Mouse (Mus musculus) neural tube, embryonic 14.5 days (tissue): Measurements from ENCODE around the gene Pten. TPM values are rescaled to one million over a fixed set of nuclear protein-coding genes. Genes with fewer than 3 reads are reported as not detected.
A peak's percentile ranks its signal among the peaks of the same experiment; 100 is the strongest.
"Not testable (repeated sequence)": the region's sequence is repeated elsewhere in the genome, so short reads cannot be mapped to it uniquely, and the experiment has no call there.

Source experiments
- ATAC-seq: fragments of 200-750 bp; cut with Nextera tagmentation; 2 replicates; pipeline ENCODE4 v1.8.0; 2017; ENCODE audit warnings: low read depth, mild to moderate bottlenecking, moderate TSS enrichment, moderate library complexity
- H3K27ac ChIP-seq: fragments of 300-500 bp; sonication (generic); 2 replicates; pipeline ENCODE4 v1.5.1; 2014; ENCODE audit warnings: low read depth, mild to moderate bottlenecking, control low read depth, low read length, moderate library complexity, mixed read lengths
- H3K27me3 ChIP-seq: fragments of 300-500 bp; sonication (generic); 2 replicates; pipeline ENCODE4 v1.6.1; 2014; ENCODE audit warnings: low read length; ENCODE audit not compliant: control insufficient read depth, insufficient read depth
- H3K36me3 ChIP-seq: fragments of 300-500 bp; sonication (generic); 2 replicates; pipeline ENCODE4 v1.6.1; 2014; ENCODE audit warnings: low read length, mixed read lengths; ENCODE audit not compliant: control insufficient read depth, insufficient read depth
- H3K4me1 ChIP-seq: fragments of 300-500 bp; sonication (generic); 2 replicates; pipeline ENCODE4 v1.6.1; 2014; ENCODE audit warnings: low read length; ENCODE audit not compliant: control insufficient read depth, insufficient read depth
- H3K4me2 ChIP-seq: fragments of 300-500 bp; sonication (generic); 2 replicates; pipeline ENCODE4 v1.6.1; 2014; ENCODE audit warnings: mild to moderate bottlenecking, low read depth, low read length, control low read depth
- H3K4me3 ChIP-seq: fragments of 300-500 bp; sonication (generic); 2 replicates; pipeline ENCODE4 v1.5.1; 2014; ENCODE audit warnings: low read depth, low read length, control low read depth, mixed read lengths
- H3K9ac ChIP-seq: fragments of 300-500 bp; sonication (generic); replicated peaks from 2 replicates; pipeline ENCODE4 v1.6.1; 2014; ENCODE audit warnings: low read depth, mild to moderate bottlenecking, control low read depth, low read length, mixed read lengths
- H3K9me3 ChIP-seq: fragments of 300-500 bp; sonication (generic); 2 replicates; pipeline ENCODE4 v1.6.1; 2016; ENCODE audit warnings: low read length; ENCODE audit not compliant: control insufficient read depth
- WGBS: fragments of 180-500 bp; shearing (Covaris S2); extraction: QIAGEN DNeasy Blood & Tissue Kit; methylation state at CpG from one replicate; pipeline ENCODE4 v1.1.7; 2014; 5-methylcytosine and 5-hydroxymethylcytosine counted together
- polyA plus RNA-seq: library from polyadenylated mRNA; unstranded; fragments of >200 nt; fragmentation: Nextera tagmentation; extraction: Ambion mirVana; gene quantifications from 2 replicates; pipeline ENCODE4 v1.2.1, GENCODE M21; 2014

Pten gene
- polyA plus RNA-seq, 1 experiment from 2014 or later: 28.3 TPM

- no peak overlapping the region for H3K4me2 ChIP-seq
- no peak for ATAC-seq
- H3K4me1 ChIP-seq: peaks cover 32% of the 10 kb centered on the region; the same call in 1 of the 2 replicates
- H3K27me3 ChIP-seq: no peaks in the 10 kb centered on the region
- 52% methylated on average over 3 of the region's 3 CpGs for WGBS
- no peak overlapping the region for H3K27ac ChIP-seq
- H3K4me3 ChIP-seq: no peak overlapping the region
- no peaks in the 10 kb centered on the region for H3K9me3 ChIP-seq
- H3K36me3 ChIP-seq: no peaks in the 10 kb centered on the region
- H3K9ac ChIP-seq: no peak overlapping the region
Measured at GRCm38 (mm10) chr19:32789535-32789934, 32.2 kb downstream of the Pten start.

GRCm38 (mm10) chr19:32792610-32793009, 35.3 kb downstream of the Pten start:
- no peaks in the 10 kb centered on the region for H3K36me3 ChIP-seq
- peak; percentile 61 for ATAC-seq
- peaks cover 32% of the 10 kb centered on the region; the same call in 1 of the 2 replicates for H3K4me1 ChIP-seq
- no peak overlapping the region for H3K4me2 ChIP-seq
- WGBS: 28% methylated on average over 6 of the region's 6 CpGs
- H3K27me3 ChIP-seq: no peaks in the 10 kb centered on the region
- H3K9me3 ChIP-seq: no peaks in the 10 kb centered on the region
- no peak overlapping the region for H3K9ac ChIP-seq
- no peak overlapping the region for H3K4me3 ChIP-seq
- H3K27ac ChIP-seq: no peak overlapping the region

- no peaks in the 10 kb centered on the region for H3K9me3 ChIP-seq
- H3K4me1 ChIP-seq: peaks cover 29% of the 10 kb centered on the region; the same call in 1 of the 2 replicates
- no peak overlapping the region for H3K27ac ChIP-seq
- H3K36me3 ChIP-seq: no peaks in the 10 kb centered on the region
- ATAC-seq: no peak
- H3K9ac ChIP-seq: no peak overlapping the region
- no peak overlapping the region for H3K4me3 ChIP-seq
- no peak overlapping the region for H3K4me2 ChIP-seq
- no peaks in the 10 kb centered on the region for H3K27me3 ChIP-seq
Measured at GRCm38 (mm10) chr19:32793901-32794300, 36.6 kb downstream of the Pten start.

- Histone ChIP-seq H3K27me3 (no peaks in the 10 kb centered on the region), H3K9me3 (no peaks in the 10 kb centered on the region), H3K9ac (no peak overlapping the region), H3K36me3 (no peaks in the 10 kb centered on the region; the same call in 1 of the 2 replicates), H3K27ac (no peak overlapping the region), H3K4me1 (no peaks in the 10 kb centered on the region), H3K4me2 (no peak overlapping the region), H3K4me3 (no peak overlapping the region)
- ATAC-seq: no peak
- 78% methylated on average over 2 of the region's 2 CpGs for WGBS
Measured at GRCm38 (mm10) chr19:32800557-32800956, 43.3 kb downstream of the Pten start.

- 73% methylated on average over 4 of the region's 4 CpGs for WGBS
- Histone ChIP-seq H3K9me3 (no peaks in the 10 kb centered on the region), H3K4me2 (no peak overlapping the region), H3K4me1 (no peaks in the 10 kb centered on the region), H3K27ac (no peak overlapping the region), H3K36me3 (no peaks in the 10 kb centered on the region; the same call in 1 of the 2 replicates), H3K27me3 (no peaks in the 10 kb centered on the region), H3K9ac (no peak overlapping the region), H3K4me3 (no peak overlapping the region)
- ATAC-seq: no peak
Measured at GRCm38 (mm10) chr19:32804703-32805102, 47.4 kb downstream of the Pten start.

- H3K9me3 ChIP-seq: no peaks in the 10 kb centered on the region
- no peaks in the 10 kb centered on the region for H3K36me3 ChIP-seq
- ATAC-seq: no peak
- no peaks in the 10 kb centered on the region for H3K4me1 ChIP-seq
- no peak overlapping the region for H3K9ac ChIP-seq
- WGBS: 95% methylated on average over 2 of the region's 2 CpGs
- no peak overlapping the region for H3K27ac ChIP-seq
- H3K27me3 ChIP-seq: no peaks in the 10 kb centered on the region
- no peak overlapping the region for H3K4me2 ChIP-seq
- no peak overlapping the region for H3K4me3 ChIP-seq
Measured at GRCm38 (mm10) chr19:32807610-32808009, 50.3 kb downstream of the Pten start.

GRCm38 (mm10) chr19:32808690-32809089, 51.4 kb downstream of the Pten start:
- Histone ChIP-seq H3K27me3 (no peaks in the 10 kb centered on the region), H3K4me3 (no peak overlapping the region), H3K9ac (no peak overlapping the region), H3K27ac (no peak overlapping the region), H3K36me3 (no peaks in the 10 kb centered on the region), H3K9me3 (no peaks in the 10 kb centered on the region), H3K4me1 (no peaks in the 10 kb centered on the region), H3K4me2 (no peak overlapping the region)
- ATAC-seq: no peak
- 88% methylated on average over 6 of the region's 6 CpGs for WGBS

GRCm38 (mm10) chr19:32809117-32809516, 51.8 kb downstream of the Pten start:
- Histone ChIP-seq H3K4me3 (no peak overlapping the region), H3K27ac (no peak overlapping the region), H3K4me1 (no peaks in the 10 kb centered on the region), H3K9me3 (no peaks in the 10 kb centered on the region), H3K36me3 (no peaks in the 10 kb centered on the region), H3K27me3 (no peaks in the 10 kb centered on the region), H3K9ac (no peak overlapping the region), H3K4me2 (no peak overlapping the region)
- WGBS: 84% methylated on average over 3 of the region's 3 CpGs
- no peak for ATAC-seq

GRCm38 (mm10) chr19:32818759-32819158, 61.5 kb downstream of the Pten start:
- H3K4me2 ChIP-seq: no peak overlapping the region
- no peaks in the 10 kb centered on the region for H3K4me1 ChIP-seq
- no peak overlapping the region for H3K4me3 ChIP-seq
- H3K27me3 ChIP-seq: no peaks in the 10 kb centered on the region
- peaks cover 10% of the 10 kb centered on the region for H3K36me3 ChIP-seq
- 51% methylated on average over 4 of the region's 4 CpGs for WGBS
- no peak for ATAC-seq
- H3K9ac ChIP-seq: no peak overlapping the region
- no peak overlapping the region for H3K27ac ChIP-seq
- H3K9me3 ChIP-seq: no peaks in the 10 kb centered on the region

GRCm38 (mm10) chr19:32822959-32823358, 65.7 kb downstream of the Pten start:
- H3K4me2 ChIP-seq, H3K36me3 ChIP-seq, H3K9me3 ChIP-seq, H3K27ac ChIP-seq, H3K27me3 ChIP-seq, H3K9ac ChIP-seq, H3K4me3 ChIP-seq, H3K4me1 ChIP-seq, ATAC-seq: not testable (repeated sequence)
- WGBS: no CpG with 5 or more reads among the region's 7 CpGs
